Mouse (Mus musculus) spleen, adult 2 months (tissue): ENCODE measurements around the gene Acsf3.

ENCODE experiments used
- CTCF ChIP-seq: fragments of 200-500 bp; IDR thresholded peaks from 2 replicates; pipeline ENCODE4 v1.5.1; 2011; ENCODE audit warnings: mild to moderate bottlenecking, inconsistent platforms; ENCODE audit not compliant: insufficient read depth, insufficient read length, insufficient replicate concordance; ENCODE audit errors: extremely low read depth
- POLR2A ChIP-seq: fragments of 200-500 bp; IDR thresholded peaks from 2 replicates; pipeline ENCODE4 v1.6.1; 2011; ENCODE audit warnings: low read depth, low read length, inconsistent platforms

DNA sequence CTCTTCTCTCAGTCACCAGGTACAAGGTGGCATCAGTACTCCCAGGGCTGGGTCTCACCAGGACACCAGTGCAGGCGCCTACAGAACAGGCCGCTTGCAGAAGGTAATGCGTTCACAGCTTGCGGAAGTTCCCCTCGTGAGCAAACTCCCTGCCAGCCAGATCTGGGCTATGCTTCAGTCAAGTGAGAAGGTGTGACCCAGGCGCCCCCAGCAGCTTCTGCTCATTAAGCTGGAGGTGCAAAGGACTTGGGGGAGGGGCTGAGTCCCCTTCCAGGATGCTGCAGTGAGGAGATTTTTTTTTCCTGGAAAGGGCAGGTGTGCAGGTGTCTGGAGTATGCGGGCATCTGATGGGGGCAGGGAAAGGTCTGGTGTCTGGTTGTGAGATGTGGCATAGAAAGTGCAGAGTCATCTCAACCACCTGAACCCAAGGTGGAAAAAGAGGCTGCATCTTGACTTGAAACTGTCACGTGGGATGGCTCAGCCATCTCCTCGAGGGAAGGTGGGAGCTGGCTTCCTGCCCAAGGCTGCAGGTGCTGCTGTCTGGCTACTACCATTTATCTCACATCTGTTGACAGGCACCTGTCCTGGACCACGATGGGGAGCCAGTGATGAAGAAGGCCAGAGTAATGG lies 2.7 kb upstream of the Acsf3 start:
- TF ChIP-seq CTCF = no peak
- TF ChIP-seq POLR2A = no peak
